Mouse (Mus musculus): ENCODE data around the gene Cttn. TPM values are rescaled to one million over a fixed set of nuclear protein-coding genes. Genes with fewer than 3 reads are reported as not detected.

Gene Cttn
- polyA plus RNA-seq, 1 experiment = 14.2 TPM

- Histone ChIP-seq H3K36me3 (ENCODE audit: control insufficient read depth, insufficient read depth, low read length) (no peaks in the 10 kb centered on the region), H3K27ac (ENCODE audit: insufficient read depth, low read length) (no peak overlapping the region), H3K4me3 (ENCODE audit: extremely low read depth, insufficient read depth, insufficient read length) (no peak overlapping the region), H3K27me3 (ENCODE audit: control insufficient read depth, insufficient read depth, low read length) (no peaks in the 10 kb centered on the region; the same call in none of the 2 replicates), H3K4me1 (ENCODE audit: control insufficient read depth, insufficient read depth, insufficient read length) (peaks cover 23% of the 10 kb centered on the region; the same call in 1 of the 2 replicates)
- no peak for DNase-seq (ENCODE audit: low read depth in 1 of 2, low spot score in 2 of 2)
- WGBS = 82% methylated on average over 13 of the region's 13 CpGs
- TF ChIP-seq CTCF (IDR thresholded peaks at IDR 0.05; ENCODE audit: extremely low read depth, insufficient read depth, insufficient read length, insufficient replicate concordance) (no peak), POLR2A (IDR thresholded peaks at IDR 0.05; ENCODE audit: low read depth, low read length) (no peak)
Observed at GRCm38 (mm10) chr7:144449637-144450570, 20.9 kb downstream of the Cttn start.

- H3K4me3 ChIP-seq (ENCODE audit: extremely low read depth, insufficient read depth, insufficient read length) = no peak overlapping the region
- no peak for DNase-seq (ENCODE audit: low read depth in 1 of 2, low spot score in 2 of 2)
- peaks cover 24% of the 10 kb centered on the region; the same call in 1 of the 2 replicates for H3K4me1 ChIP-seq (ENCODE audit: control insufficient read depth, insufficient read depth, insufficient read length)
- H3K27ac ChIP-seq (ENCODE audit: insufficient read depth, low read length) = no peak overlapping the region
- no peak for TF ChIP-seq POLR2A (IDR thresholded peaks at IDR 0.05; ENCODE audit: low read depth, low read length)
- TF ChIP-seq CTCF (IDR thresholded peaks at IDR 0.05; ENCODE audit: extremely low read depth, insufficient read depth, insufficient read length, insufficient replicate concordance) = no peak
- WGBS = 23% methylated on average over 1 of the region's 1 CpGs
- H3K36me3 ChIP-seq (ENCODE audit: control insufficient read depth, insufficient read depth, low read length) = no peaks in the 10 kb centered on the region
- H3K27me3 ChIP-seq (ENCODE audit: control insufficient read depth, insufficient read depth, low read length) = no peaks in the 10 kb centered on the region; the same call in none of the 2 replicates
Observed at GRCm38 (mm10) chr7:144448186-144448585, 22.6 kb downstream of the Cttn start.

DNA sequence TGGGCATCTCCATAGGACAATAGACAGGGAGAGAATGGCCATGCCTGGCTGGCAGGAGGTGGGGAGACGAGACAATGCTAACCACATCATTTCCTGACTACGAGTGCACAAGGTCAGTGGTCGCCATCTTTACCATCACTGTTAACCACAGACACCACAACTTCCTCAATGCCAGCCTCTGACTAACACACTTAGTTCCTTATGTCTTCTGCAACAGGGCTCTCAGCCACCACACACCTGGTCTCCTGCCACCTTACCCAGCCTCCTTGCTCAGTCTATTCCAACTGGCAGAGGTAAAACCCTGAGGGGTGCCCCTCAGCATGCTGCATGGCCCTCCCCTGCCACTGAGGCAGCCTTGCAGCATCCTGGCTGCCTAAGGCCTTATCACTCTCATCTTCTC, 23.7 kb downstream of the Cttn start:
- 4% methylated on average over 3 of the region's 3 CpGs for WGBS
- TF ChIP-seq CTCF (IDR thresholded peaks at IDR 0.05; ENCODE audit: extremely low read depth, insufficient read depth, insufficient read length, insufficient replicate concordance) = no peak
- TF ChIP-seq POLR2A (IDR thresholded peaks at IDR 0.05; ENCODE audit: low read depth, low read length) = no peak
- Histone ChIP-seq H3K27me3 (ENCODE audit: control insufficient read depth, insufficient read depth, low read length) (no peaks in the 10 kb centered on the region; the same call in none of the 2 replicates), H3K4me1 (ENCODE audit: control insufficient read depth, insufficient read depth, insufficient read length) (peaks cover 24% of the 10 kb centered on the region; the same call in 1 of the 2 replicates), H3K27ac (ENCODE audit: insufficient read depth, low read length) (no peak overlapping the region), H3K36me3 (ENCODE audit: control insufficient read depth, insufficient read depth, low read length) (no peaks in the 10 kb centered on the region), H3K4me3 (ENCODE audit: extremely low read depth, insufficient read depth, insufficient read length) (no peak overlapping the region)
- DNase-seq (ENCODE audit: low read depth in 1 of 2, low spot score in 2 of 2) = peak; percentile 60 to 67

DNA sequence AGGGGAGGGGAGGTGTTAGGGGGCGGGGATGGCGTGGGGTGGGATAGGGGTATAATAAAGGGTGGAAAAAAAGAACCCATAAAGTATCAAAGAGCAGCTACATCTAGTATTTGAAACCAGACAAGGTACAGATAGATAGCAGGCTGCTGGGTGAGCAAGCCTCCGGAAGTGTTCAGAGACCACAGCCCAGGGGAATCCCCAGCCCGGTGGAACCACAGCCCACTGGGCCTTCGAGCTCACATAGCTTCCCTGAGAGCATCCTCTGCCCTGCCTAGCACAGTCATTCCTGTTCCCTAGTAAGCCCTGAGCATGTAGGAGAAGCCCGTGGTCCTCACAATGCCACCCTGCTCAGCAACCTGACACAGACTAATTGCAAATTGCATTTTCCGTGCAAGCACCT, 26.0 kb downstream of the Cttn start:
- 38% methylated on average over 7 of the region's 7 CpGs for WGBS
- TF ChIP-seq CTCF (IDR thresholded peaks at IDR 0.05; ENCODE audit: extremely low read depth, insufficient read depth, insufficient read length, insufficient replicate concordance) (no peak), POLR2A (IDR thresholded peaks at IDR 0.05; ENCODE audit: low read depth, low read length) (no peak)
- Histone ChIP-seq H3K4me3 (ENCODE audit: extremely low read depth, insufficient read depth, insufficient read length) (no peak overlapping the region), H3K27ac (ENCODE audit: insufficient read depth, low read length) (no peak overlapping the region), H3K36me3 (ENCODE audit: control insufficient read depth, insufficient read depth, low read length) (no peaks in the 10 kb centered on the region), H3K4me1 (ENCODE audit: control insufficient read depth, insufficient read depth, insufficient read length) (peaks cover 24% of the 10 kb centered on the region; the same call in 1 of the 2 replicates), H3K27me3 (ENCODE audit: control insufficient read depth, insufficient read depth, low read length) (no peaks in the 10 kb centered on the region; the same call in none of the 2 replicates)
- peak; percentile 29 to 85 for DNase-seq (ENCODE audit: low read depth in 1 of 2, low spot score in 2 of 2)

DNA sequence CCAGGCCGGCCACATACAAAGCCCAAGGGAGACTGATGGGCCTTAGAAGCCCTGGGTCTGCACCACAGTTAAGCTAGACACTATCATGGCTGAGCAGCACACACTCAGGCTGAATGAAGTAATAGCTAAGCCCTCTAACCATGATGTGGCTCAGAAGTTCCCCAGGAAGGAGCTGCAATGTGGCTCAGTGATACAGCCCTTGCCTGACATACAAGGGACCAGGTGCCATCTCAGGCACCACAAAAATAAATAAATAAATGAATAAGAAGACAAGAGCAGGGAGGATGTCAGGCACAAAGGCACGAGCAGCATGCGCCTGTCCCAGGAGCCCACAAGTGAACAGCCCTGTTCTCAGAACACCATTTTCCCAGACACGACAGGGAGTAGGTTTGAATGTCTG, 28.8 kb downstream of the Cttn start:
- TF ChIP-seq POLR2A (IDR thresholded peaks at IDR 0.05; ENCODE audit: low read depth, low read length) (no peak), CTCF (IDR thresholded peaks at IDR 0.05; ENCODE audit: extremely low read depth, insufficient read depth, insufficient read length, insufficient replicate concordance) (no peak)
- H3K36me3 ChIP-seq (ENCODE audit: control insufficient read depth, insufficient read depth, low read length) = no peaks in the 10 kb centered on the region
- 85% methylated on average over 4 of the region's 4 CpGs for WGBS
- no peak overlapping the region for H3K27ac ChIP-seq (ENCODE audit: insufficient read depth, low read length)
- DNase-seq (ENCODE audit: low read depth in 1 of 2, low spot score in 2 of 2) = no peak
- peaks cover 14% of the 10 kb centered on the region; the same call in 1 of the 2 replicates for H3K4me1 ChIP-seq (ENCODE audit: control insufficient read depth, insufficient read depth, insufficient read length)
- H3K27me3 ChIP-seq (ENCODE audit: control insufficient read depth, insufficient read depth, low read length) = no peaks in the 10 kb centered on the region; the same call in 1 of the 2 replicates
- H3K4me3 ChIP-seq (ENCODE audit: extremely low read depth, insufficient read depth, insufficient read length) = no peak overlapping the region

GRCm38 (mm10) chr7:144441466-144441865, 29.3 kb downstream of the Cttn start:
- Histone ChIP-seq H3K27me3 (ENCODE audit: control insufficient read depth, insufficient read depth, low read length) (no peaks in the 10 kb centered on the region; the same call in 1 of the 2 replicates), H3K36me3 (ENCODE audit: control insufficient read depth, insufficient read depth, low read length) (no peaks in the 10 kb centered on the region), H3K4me3 (ENCODE audit: extremely low read depth, insufficient read depth, insufficient read length) (no peak overlapping the region), H3K4me1 (ENCODE audit: control insufficient read depth, insufficient read depth, insufficient read length) (peaks cover 9% of the 10 kb centered on the region; the same call in 1 of the 2 replicates), H3K27ac (ENCODE audit: insufficient read depth, low read length) (no peak overlapping the region)
- TF ChIP-seq POLR2A (IDR thresholded peaks at IDR 0.05; ENCODE audit: low read depth, low read length) (no peak), CTCF (IDR thresholded peaks at IDR 0.05; ENCODE audit: extremely low read depth, insufficient read depth, insufficient read length, insufficient replicate concordance) (no peak)
- 73% methylated on average over 11 of the region's 11 CpGs for WGBS
- DNase-seq (ENCODE audit: low read depth in 1 of 2, low spot score in 2 of 2) = no peak
